Mouse (Mus musculus) thymus, postnatal 25 days (tissue): ENCODE measurements around the gene Olfr851.

Experiments used
- DNase-seq: peaks from one replicate; pipeline ENCODE4 v3.0.0; 2022

Gene Olfr851

GRCm38 (mm10) chr9:19492995-19493394, at the start of gene Olfr851:
TSS of gene Olfr851 (plus strand) at chr9:19493295.
- DNase-seq = no peak

GRCm38 (mm10) chr9:19478148-19478547, 14.9 kb upstream of the Olfr851 start, which contains the start of gene Olfr850:
TSS of gene Olfr850 (minus strand) at chr9:19478248.
- no peak for DNase-seq

GRCm38 (mm10) chr9:19540976-19541375, 47.9 kb downstream of the Olfr851 start, which contains the start of gene Olfr853:
TSS of gene Olfr853 (minus strand) at chr9:19541076.
- no peak for DNase-seq
